Mouse (Mus musculus) gastrocnemius, postnatal 10 days (tissue): ENCODE measurements around the gene Akna. TPM values are rescaled to one million over a fixed set of nuclear protein-coding genes. Genes with fewer than 3 reads are reported as not detected.

Experiments
- total RNA-seq, 2 experiments: library from RNA; stranded (reverse); gene quantifications; 2 replicates each; pipeline ENCODE4 v1.2.3; 2021

Akna gene
- total RNA-seq, 2 experiments from 2014 or later = 2.5 to 4.4 TPM

Other genes starting within 250 kb of the Akna start
- 1 to 10 TPM in 1 of 2 experiments, not detected in 1; 1.5 TPM for gene Ambp, start 248.6 kb downstream of the Akna start, total RNA-seq
- not detected for gene Kif12, start 231.2 kb downstream of the Akna start, total RNA-seq
- gene Col27a1, start 189.3 kb downstream of the Akna start, total RNA-seq = 1 to 10 TPM; 3.8 to 6.6 TPM
- gene Orm1, start 58.8 kb downstream of the Akna start, total RNA-seq = 1 to 10 TPM in 1 of 2 experiments, not detected in 1; 1.8 TPM
- not detected for gene Orm3, start 47.2 kb downstream of the Akna start, total RNA-seq
- under 1 TPM in 1 of 2 experiments, not detected in 1; 0.47 TPM for gene Orm2, start 40.9 kb downstream of the Akna start, total RNA-seq
- gene Whrn, start 92.6 kb upstream of the Akna start, total RNA-seq = 1 to 10 TPM; 2.5 to 4.7 TPM
- 100 to 1,000 TPM; 279 to 306 TPM for gene Atp6v1g1, start 141.4 kb upstream of the Akna start, total RNA-seq
- 1 to 10 TPM; 7.9 to 8.8 TPM for gene Tmem268, start 155.4 kb upstream of the Akna start, total RNA-seq
- not detected for gene Gm11213, start 201.9 kb upstream of the Akna start, total RNA-seq
- not detected for gene Tex48, start 219.1 kb upstream of the Akna start, total RNA-seq